Mouse (Mus musculus) natural killer cell, adult 2 months (primary cell): ENCODE measurements at regions not wholly inside any gene's neighbourhood (a gene's known extent, or its start where the extent isn't known, plus 50 kb on each side); places are given as distances from the start of the nearest gene placed in this dataset.

Experiments
- DNase-seq, 2 experiments: peaks; one replicate each; pipeline ENCODE4 v3.0.0; 2022; ENCODE audit warnings: low spot score in 2 of 2

GRCm38 (mm10) chr4:124446615-124447014 is 164.0 kb downstream of the 3100002H09Rik start:
- DNase-seq: no peak

GRCm38 (mm10) chr4:124443613-124444108 is 166.9 kb downstream of the 3100002H09Rik start:
- DNase-seq: no peak

DNA sequence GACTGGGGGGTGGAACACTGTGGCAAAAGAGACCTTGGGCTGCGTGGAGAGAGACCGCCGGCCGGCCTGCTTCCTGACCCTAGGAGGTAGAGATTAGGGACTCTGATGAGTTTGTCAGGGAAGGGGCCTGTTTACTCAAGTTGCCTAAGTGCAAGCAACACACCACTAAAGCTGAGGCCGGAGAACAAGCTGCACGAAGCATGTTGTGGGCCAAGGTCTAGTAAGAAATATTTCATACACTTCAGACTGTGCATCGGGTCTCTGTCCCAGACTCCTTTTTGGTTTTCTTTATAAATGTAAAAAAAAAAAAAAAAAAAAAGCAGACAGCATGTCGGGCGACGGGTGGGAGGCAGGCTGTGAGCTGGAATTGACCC is 167.5 kb downstream of the 3100002H09Rik start:
- no peak for DNase-seq

- DNase-seq: no peak
Observed at GRCm38 (mm10) chr4:124442491-124443129, 168.0 kb downstream of the 3100002H09Rik start.

DNA sequence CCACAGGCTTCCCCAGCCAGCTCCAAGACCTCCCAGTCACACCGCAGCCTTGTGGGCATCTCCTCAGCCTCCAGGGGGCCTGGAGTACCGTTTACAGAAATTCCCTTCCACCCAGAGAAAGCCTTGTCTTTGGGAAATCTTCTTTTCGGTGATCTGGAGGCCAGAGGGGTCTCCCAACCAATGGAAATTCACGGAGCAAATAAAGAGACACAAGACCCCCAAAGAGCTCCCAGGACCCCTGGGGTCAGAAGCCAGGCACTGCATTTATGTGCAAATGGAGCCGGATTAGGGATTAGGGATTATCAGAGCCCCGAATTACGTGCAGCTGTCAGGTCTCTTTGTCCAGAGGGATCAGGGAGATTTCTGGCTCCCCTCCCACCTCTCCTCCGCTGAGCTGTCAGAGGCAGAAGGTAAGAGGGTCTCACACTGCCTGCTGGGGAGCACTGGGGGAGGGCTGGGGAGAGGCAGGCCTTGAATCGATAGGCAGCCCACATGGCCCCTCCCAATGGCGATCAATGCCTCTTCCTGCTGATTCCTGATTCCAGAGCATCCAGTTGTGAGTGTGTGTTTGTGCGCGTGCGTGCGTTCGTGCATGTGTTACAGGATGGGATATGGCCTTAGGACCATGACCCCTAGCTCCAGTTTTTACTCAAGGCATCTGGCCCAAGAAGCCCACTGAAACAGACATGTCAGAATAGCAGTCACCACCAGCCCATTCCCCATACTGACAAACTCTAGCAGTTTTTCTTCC is 168.7 kb downstream of the 3100002H09Rik start:
- no peak for DNase-seq

GRCm38 (mm10) chr4:124435040-124435434 is 175.6 kb downstream of the 3100002H09Rik start:
- no peak for DNase-seq

- no peak for DNase-seq
Observed at GRCm38 (mm10) chr4:124434059-124435039, 176.3 kb downstream of the 3100002H09Rik start.

GRCm38 (mm10) chr4:124433506-124433905 is 177.1 kb downstream of the 3100002H09Rik start:
- no peak for DNase-seq

DNA sequence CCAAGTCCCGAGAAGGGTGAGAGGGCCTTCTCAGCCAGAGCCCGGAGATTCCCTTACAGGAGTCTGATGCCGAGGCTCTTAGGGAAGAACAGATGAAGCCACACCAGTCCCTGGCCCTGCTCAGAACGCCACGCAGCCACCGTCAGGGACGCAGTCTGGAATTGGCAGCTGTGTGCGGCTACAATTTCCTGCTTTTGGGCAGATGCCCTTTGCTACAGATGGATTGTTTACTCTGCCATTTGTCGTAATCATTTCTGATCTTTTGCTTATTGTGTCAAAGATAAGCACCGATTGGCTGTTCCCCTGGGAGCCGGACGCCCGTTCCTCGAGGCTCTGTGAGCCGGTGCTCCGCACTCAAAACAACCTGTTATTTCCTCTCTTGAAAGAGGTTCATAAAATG is 179.4 kb downstream of the 3100002H09Rik start:
- no peak for DNase-seq

DNA sequence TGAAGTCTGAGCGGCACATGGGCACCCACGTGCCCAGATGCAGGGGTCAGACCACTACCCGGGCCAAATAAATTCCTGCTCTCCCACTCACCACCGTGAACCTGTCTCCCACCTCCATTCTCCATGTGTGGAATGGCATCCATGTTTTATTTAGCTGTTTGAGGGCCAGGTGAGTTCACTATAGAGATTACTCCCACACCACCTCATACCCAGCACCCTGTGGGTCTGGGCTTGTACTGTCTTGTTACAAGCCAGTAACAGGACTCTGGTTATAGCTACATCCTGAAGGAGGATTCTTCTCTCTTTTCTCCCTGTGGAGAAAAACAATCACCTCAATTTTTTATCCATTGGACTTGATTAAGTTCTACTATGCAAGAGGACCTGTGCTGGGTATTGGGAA is 181.8 kb downstream of the 3100002H09Rik start:
- no peak for DNase-seq

- DNase-seq: no peak
Observed at GRCm38 (mm10) chr4:124422406-124422805, 188.2 kb downstream of the 3100002H09Rik start.

GRCm38 (mm10) chr4:124418431-124418830 is 192.2 kb downstream of the 3100002H09Rik start:
- DNase-seq: no peak

DNA sequence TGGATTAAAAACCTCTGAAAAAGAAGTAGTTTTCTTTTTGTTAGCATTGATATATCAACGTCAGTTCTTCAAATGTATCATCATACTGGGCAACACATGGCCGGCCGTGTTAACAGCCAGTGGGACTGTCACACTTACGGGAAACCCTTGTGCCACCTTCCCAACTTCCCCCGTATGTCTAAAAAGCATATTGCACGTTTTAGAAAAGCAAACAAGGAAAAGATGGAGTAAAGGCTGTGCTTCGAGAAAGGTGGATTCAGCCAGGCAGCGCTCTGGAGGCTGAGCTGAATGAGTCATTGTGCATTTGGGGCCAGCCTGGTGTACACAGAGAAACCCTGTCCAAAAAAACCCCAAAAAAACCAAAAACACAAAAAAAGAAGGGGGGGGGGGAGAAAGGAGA is 193.4 kb downstream of the 3100002H09Rik start:
- DNase-seq: no peak

DNA sequence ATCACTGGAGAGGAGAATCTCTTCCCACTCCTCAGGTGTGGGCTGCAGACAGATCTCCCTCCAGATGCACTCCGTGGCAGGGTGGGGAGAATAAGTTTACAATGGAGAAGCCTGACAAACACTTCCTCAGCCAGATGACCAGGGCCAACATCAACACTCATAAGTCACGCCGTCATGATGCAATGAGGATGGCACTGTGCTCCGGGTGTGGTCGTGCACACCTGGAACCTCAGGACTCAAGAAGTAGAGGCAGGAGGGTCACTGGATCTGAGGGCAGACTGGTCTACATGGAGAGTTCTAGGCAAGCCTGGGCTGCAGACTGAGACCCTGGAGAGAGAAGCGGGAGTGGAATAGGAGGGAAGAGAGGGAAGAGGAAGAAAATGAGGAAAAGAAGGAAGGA is 194.3 kb downstream of the 3100002H09Rik start:
- DNase-seq: no peak

DNA sequence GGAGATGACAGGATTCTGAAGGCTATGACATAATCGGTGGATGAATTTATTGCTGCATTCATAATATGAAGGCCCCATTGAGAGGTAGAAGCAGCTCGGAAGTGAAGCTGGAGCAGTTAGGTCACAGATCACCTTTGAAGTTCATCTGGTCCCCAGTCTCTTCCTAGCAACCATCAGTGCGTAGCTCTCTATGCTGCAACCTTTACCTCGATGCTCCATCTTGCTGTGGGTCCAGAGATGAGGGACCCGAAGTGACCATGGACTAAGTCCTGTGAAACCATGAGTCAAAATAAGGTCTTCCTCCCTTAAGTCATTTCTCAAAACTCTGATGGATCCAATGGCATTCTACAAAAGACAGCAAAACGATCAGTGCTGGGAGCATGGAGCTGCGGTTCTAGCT is 196.2 kb downstream of the 3100002H09Rik start:
- no peak for DNase-seq

DNA sequence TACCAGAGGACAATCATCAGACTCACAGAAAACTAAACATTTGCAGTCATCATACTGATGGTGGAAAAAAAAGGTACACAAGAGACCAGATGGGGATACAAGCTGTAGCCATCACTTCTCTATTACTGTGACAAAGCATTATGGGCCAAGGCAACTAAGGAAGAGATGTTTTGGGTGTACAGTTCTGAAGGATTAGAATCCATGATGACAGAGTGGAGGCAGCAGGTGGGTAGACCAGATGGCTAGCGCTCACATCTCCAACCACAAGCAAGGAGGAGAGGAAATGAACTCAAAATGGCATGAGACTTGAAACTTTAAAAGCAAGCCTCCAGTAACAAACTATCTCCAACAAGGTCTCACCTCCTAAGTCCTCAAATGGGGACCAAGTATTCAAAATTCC is 201.3 kb downstream of the 3100002H09Rik start:
- no peak for DNase-seq

DNA sequence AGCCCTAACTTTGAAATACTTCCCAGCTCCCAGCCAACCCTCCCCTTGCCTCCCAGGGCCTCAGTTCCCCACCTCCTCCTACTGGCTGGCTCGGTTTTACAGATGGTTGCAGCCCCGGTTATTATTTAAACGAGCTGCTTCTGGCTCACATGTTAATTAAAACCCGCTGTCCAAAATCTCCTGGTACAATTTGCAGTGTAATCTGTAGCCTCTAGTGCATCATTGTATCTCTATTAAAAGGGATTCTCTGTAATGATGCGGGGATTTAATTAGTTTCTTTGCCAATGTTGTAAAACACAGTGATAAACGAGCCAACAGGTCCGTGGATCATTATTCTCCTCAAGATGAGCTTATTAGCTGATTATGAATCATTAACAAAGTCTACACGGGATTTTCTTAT is 208.5 kb downstream of the 3100002H09Rik start:
- DNase-seq: no peak

GRCm38 (mm10) chr4:124400741-124401140 is 209.9 kb downstream of the 3100002H09Rik start:
- DNase-seq: no peak

DNA sequence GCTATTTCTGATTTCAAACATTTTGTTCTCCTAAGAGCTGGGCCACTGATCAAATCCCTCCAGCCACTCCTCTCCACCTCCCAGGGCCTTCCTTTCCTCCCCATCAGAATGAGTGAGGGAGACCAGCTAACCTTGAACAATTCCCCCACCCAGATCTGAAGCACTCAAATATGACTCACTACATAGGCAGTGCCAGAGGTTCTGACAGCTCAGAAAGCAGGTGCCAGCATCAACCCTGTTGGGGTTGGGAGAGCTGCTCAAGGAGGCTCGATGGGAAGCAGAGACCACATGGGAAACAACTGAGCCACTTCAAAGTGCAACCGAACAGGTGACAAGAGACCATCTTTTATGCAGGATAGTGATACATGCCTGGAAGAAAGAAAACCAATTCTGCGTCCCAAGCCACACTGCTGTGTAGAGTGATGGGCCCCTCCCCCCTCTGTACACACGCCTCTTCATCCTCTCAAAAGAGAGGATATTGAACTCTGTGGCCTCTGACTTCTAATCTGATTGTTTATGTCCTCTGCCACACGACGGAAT is 210.4 kb downstream of the 3100002H09Rik start:
- no peak for DNase-seq

DNA sequence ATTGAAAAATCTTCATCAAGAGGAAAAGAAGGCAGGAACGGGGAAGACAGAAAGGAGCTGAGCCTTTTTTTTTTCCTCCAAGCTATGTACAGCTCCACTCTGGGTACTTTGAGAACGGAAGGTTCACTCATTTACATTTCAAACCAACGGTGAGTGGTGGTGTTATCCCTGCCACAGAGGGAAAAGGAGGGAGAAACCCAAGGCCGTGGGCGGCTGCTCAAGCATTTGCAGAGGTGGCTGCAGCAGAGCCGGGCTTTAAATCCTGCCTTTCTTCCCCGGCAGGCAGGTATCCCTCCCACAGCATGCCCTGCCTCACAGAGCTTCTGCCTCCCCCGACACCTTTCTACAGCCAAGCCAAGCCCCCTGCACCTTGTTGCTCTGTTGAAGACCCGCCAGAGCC is 212.2 kb downstream of the 3100002H09Rik start:
- DNase-seq: no peak

- DNase-seq: no peak
Observed at GRCm38 (mm10) chr4:124396566-124397283, 213.9 kb downstream of the 3100002H09Rik start.
